Mouse (Mus musculus): ENCODE measurements at regions not wholly inside any gene's neighbourhood (a gene's known extent, or its start where the extent isn't known, plus 50 kb on each side); places are given as distances from the start of the nearest gene placed in this dataset.

- no peak for DNase-seq (ENCODE audit: extremely low read depth, low read depth)
These were observed 186.6 kb upstream of the Habp2 start for GRCm38 (mm10) chr19:56100131-56100872.

GRCm38 (mm10) chr19:56102454-56103080 is 184.4 kb upstream of the Habp2 start:
- DNase-seq (ENCODE audit: extremely low read depth, low read depth) = no peak

- DNase-seq (ENCODE audit: extremely low read depth, low read depth) = no peak
These were observed 181.9 kb upstream of the Habp2 start for GRCm38 (mm10) chr19:56105073-56105451.

GRCm38 (mm10) chr19:56105452-56106091 is 181.4 kb upstream of the Habp2 start:
- no peak for DNase-seq (ENCODE audit: extremely low read depth, low read depth)

GRCm38 (mm10) chr19:56108796-56109195 is 178.1 kb upstream of the Habp2 start:
- no peak for DNase-seq (ENCODE audit: extremely low read depth, low read depth)

- no peak for DNase-seq (ENCODE audit: extremely low read depth, low read depth)
These were observed 171.2 kb upstream of the Habp2 start for GRCm38 (mm10) chr19:56115552-56116284.

- no peak for DNase-seq (ENCODE audit: extremely low read depth, low read depth)
These were observed 170.7 kb upstream of the Habp2 start for GRCm38 (mm10) chr19:56116285-56116680.

- peak; percentile 49 for DNase-seq (ENCODE audit: extremely low read depth, low read depth)
These were observed 166.2 kb upstream of the Habp2 start for GRCm38 (mm10) chr19:56120723-56121122.

GRCm38 (mm10) chr19:56122186-56122585 is 164.8 kb upstream of the Habp2 start:
- no peak for DNase-seq (ENCODE audit: extremely low read depth, low read depth)

- DNase-seq (ENCODE audit: extremely low read depth, low read depth) = no peak
These were observed 155.4 kb upstream of the Habp2 start for GRCm38 (mm10) chr19:56131556-56131955.

GRCm38 (mm10) chr19:56132911-56133562 is 153.9 kb upstream of the Habp2 start:
- no peak for DNase-seq (ENCODE audit: extremely low read depth, low read depth)

- DNase-seq (ENCODE audit: extremely low read depth, low read depth) = no peak
These were observed 153.4 kb upstream of the Habp2 start for GRCm38 (mm10) chr19:56133565-56133964.

- no peak for DNase-seq (ENCODE audit: extremely low read depth, low read depth)
These were observed 152.7 kb upstream of the Habp2 start for GRCm38 (mm10) chr19:56134081-56134818.

GRCm38 (mm10) chr19:56135306-56135928 is 151.5 kb upstream of the Habp2 start:
- DNase-seq (ENCODE audit: extremely low read depth, low read depth) = no peak

GRCm38 (mm10) chr19:56140540-56140939 is 146.4 kb upstream of the Habp2 start:
- DNase-seq (ENCODE audit: extremely low read depth, low read depth) = no peak

- DNase-seq (ENCODE audit: extremely low read depth, low read depth) = no peak
These were observed 142.7 kb upstream of the Habp2 start for GRCm38 (mm10) chr19:56144221-56144620.

GRCm38 (mm10) chr19:56157120-56157519 is 129.8 kb upstream of the Habp2 start:
- no peak for DNase-seq (ENCODE audit: extremely low read depth, low read depth)

- DNase-seq (ENCODE audit: extremely low read depth, low read depth) = no peak
These were observed 124.8 kb upstream of the Habp2 start for GRCm38 (mm10) chr19:56162156-56162555.

- DNase-seq (ENCODE audit: extremely low read depth, low read depth) = no peak
These were observed 117.6 kb upstream of the Habp2 start for GRCm38 (mm10) chr19:56169133-56169997.

- no peak for DNase-seq (ENCODE audit: extremely low read depth, low read depth)
These were observed 117.0 kb upstream of the Habp2 start for GRCm38 (mm10) chr19:56169998-56170274.
